Mouse (Mus musculus): ENCODE measurements around the gene Dcakd.
A peak's percentile ranks its signal among the peaks of the same experiment; 100 is the strongest.

Gene Dcakd

GRCm38 (mm10) chr11:103005254-103005981 is 22.7 kb downstream of the Dcakd start:
- no peak for DNase-seq

DNA sequence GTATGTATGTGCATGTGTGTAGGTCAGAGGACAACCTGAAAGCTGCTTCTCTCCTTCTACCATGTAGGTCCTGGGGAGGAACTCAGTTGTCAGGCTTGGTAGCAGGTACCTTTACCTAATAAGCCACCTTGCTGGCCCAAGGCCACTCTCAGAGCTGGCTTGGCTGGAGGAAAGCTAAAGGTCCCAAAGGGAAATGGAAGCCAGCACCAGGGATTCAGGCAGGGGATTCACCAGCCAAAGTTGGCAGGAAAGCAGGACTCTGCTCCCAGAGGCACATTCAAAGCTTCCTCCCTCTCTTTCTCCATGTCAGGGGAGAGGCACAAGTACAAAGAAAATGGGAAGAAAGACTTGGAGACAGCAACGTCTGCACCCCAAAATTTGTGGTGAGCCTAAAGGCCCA is 23.3 kb downstream of the Dcakd start:
- DNase-seq: no peak

GRCm38 (mm10) chr11:103003210-103003609 is 24.9 kb downstream of the Dcakd start:
- DNase-seq: no peak

DNA sequence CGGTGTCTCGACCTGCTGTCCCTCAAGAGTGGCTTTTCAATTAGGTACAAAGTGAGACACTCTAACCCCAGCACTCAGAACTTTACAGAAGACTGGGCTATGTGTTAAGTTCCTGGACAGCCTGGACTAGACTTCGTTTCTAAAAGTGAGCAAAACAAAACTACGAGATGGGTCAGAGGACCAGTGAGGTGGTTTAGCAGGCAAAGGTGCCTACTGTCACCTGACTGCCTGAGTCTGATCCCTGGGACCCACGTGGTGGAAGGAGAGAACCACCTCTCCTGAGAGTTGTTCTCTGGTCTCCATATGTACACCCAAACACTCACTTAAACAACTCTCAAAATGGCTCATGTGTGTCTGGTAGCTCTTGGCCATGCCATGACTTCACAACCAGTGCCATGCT is 27.1 kb downstream of the Dcakd start:
- no peak for DNase-seq

GRCm38 (mm10) chr11:103000111-103000510 is 28.0 kb downstream of the Dcakd start:
- no peak for DNase-seq

DNA sequence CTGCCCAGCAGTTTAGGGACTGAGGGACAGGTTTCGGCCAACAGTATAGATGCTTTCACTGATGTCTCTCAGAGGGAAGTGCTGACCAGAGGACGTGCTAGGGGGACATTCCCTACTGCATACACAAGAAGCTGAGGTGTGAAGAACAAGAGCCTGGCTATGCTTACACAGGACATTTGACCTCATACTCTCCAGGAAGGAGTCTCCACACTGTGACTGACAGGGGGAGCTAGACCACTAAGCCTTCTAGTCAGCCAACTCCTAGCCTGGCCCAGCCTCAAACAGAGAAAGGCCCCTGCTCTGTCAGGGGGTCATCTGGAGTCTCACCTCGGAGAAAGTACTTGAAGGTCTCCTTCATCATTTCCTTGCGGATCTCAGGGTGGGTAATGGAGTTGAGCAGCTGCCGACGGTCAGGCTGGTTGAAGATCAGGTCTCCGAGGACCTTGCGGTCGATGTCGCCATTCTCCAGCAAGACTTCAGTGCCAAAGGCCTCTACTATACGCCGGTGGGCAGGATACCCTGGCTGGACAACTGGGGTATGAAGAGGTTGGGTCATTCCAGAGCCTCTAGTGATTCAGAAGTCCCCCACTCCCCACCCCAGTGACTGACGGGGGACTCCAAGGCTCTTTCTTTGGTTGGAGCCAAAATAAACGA is 28.7 kb downstream of the Dcakd start:
- DNase-seq: no peak

- no peak for DNase-seq
Observed at GRCm38 (mm10) chr11:102998577-102999316, 29.4 kb downstream of the Dcakd start.

DNA sequence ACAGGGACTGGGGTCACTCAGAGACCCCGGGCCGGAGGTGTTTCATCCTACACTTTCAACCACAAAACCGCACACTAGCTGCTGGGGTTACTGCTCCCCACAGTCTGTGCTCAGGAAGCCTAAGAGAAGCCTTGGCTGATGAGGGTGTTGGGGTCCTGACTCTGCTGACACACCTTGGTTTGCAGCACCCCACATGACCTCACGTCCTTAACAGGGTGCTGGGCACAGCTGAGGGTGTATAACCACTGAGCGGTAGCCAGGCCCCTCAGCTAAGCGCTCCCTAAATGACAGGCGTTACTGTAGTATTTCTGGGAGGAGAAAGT is 29.9 kb downstream of the Dcakd start:
- no peak for DNase-seq

DNA sequence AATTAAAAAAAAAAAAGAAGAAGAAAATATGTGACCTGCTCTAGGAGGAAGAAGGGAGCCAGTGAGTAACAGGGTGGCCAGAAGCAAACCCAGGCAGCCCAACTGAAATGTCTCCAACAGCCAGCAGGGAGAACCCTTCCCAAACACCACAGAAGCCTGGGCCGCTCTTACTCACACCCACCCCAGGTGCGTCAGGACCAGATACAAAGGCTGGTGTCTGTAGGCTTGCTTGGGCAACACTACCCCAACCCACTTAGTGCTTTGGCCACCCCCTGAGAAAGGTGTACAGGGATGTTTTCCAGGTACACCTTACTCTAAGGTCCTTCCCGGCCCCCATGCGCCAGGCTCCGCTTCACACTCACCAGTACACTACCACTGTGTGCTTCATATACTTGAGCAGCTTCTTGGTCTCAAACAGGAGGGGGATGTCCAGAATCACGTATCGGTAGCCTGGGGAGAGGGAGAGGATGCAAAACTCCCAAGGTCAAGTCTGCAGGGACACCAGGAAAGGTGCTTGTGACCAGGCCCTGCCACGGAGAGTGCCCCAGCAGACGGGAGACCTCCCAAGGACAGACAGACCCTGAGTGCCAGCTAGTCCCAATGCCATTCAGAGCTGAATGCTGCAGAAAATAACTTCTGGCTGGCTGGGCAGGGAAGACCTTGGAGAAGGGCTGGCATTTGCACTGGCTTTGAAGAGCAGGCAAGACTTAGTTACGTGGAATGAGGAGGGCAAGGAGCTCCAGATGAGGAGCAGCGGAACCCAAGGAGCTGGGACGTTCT is 31.0 kb downstream of the Dcakd start:
- no peak for DNase-seq

DNA sequence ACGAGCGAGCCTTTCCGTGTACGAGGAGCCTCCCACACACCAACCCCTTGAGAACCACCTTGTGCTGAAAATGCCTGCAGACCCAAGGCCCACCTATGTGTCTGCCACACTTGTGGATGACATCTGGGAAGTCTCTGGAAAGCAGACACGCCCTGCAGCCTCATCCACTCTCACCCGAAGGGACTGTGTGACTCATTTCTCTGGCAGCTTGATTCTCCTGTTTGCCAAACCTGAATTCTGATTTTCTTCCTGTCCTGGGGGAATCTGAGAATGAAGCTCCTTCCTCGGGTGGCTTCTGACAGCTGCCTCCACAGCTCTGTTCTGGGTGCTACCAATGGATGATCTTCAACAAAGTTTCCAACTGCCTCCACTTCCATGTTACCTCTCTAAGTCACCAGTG is 31.7 kb downstream of the Dcakd start:
- DNase-seq: no peak

DNA sequence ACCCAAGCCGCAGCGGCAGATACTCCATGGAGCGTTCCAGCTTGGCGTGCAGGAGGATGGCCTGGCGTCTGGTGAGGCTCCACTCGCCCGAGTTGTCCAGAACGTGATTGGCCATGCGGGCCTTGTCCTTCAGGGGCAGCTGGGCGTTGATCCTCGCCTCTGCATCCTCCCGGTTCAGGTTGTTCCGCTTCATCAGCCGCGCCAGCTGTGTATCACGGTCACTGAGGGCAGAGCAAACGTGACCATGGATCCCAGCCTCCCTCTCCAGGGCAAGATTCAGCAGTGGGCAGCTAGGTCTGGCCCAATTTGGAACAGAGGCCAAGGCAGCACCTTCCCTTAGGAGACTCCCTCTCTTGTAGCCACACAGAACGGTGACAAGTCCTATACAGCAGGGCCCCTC is 33.2 kb downstream of the Dcakd start:
- no peak for DNase-seq

DNA sequence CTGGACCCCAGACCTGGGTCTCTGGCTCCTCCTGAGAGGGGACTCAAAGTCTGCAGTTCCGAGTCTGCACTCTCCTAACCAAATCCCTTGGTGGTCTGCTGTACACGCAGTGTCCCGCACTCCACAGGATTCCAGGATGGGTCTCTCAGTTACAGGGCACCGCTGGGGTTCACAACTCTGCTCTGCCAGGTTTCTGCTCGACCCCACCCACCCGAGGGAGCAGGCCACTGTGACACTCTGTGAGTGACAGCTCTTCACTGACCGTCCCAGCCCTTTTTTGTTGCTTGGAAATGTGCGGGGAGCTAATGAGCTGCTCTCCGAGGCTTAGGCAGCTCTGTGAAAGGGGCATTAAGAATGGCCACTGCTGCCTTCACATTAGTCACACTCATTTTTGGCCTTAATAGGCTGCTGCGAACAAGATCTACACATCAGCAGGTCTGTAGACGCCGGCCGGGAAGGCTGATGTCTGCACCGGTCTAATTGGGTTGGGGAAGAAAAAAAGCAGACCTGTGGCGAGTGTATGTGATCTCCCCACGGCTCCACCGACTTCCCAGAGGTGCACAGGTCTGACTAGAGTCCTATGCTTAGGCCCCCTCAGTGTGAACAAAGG is 34.6 kb downstream of the Dcakd start:
- DNase-seq: no peak

DNA sequence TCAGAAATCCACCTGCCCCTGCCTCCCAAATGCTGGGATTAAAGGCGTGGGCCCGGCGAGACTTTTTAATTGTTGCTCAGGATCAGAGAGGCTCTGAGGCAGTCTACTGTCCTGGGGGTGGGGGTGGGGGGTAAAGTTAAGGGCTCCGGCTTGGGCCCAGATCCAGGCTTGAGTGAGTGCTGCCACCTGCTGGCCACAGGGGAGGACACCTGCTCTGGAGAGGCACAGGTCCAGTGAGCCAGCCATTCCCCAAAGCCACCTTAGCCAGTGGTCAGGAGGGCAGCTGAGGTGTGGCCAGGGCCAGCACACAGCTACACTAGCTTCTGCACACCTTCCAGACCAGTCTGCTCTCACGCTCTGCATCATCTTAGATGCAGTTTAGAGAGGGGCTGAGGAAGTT is 35.2 kb downstream of the Dcakd start:
- DNase-seq: peak; percentile 72

- DNase-seq: no peak
Observed at GRCm38 (mm10) chr11:102991681-102992080, 36.5 kb downstream of the Dcakd start.

DNA sequence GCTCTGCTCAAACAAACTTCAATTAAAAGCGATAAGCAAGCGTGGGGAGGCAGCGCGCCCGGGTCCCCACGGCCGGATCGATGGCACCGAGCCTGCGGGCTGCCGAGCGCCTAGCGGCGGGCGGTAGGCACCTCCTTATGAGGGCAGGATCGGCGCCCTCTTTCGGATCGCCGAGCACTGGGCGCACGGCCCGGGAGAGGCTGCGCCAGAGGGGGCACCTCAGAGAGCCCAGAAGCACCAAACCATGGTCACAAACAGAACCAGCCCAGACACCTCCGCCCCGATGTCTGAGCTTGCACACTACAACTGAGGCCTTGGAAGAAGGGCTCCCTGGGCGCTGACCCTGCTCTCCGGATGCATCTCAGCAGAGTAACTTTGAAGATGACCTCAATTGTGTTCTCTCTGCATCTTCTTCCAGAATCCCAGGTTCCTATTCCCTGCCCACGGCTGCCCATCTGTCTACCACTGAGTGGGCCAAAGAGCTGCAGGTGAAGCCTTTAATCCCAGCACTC is 37.9 kb downstream of the Dcakd start:
- peak; percentile 82 for DNase-seq

- no peak for DNase-seq
Observed at GRCm38 (mm10) chr11:102989641-102990151, 38.4 kb downstream of the Dcakd start.

DNA sequence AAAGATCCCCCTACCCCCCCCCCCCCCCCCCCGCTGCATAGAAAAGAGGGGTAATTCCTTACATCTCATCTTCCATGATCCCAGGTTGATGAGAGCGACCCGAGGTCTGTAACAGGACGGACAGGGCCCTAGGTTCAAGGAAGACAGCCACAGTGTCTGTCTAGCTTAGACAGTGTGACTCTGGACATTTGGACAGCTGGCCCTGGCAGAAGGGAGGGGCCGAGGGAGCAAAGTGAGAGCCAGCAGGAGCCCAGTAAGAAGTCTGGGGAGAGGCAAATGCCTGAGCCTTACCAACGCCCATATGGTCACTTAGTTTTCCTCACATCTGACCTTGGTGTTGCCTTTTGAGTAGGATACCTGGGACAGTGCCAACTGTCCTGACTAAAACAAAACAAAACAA is 43.0 kb downstream of the Dcakd start:
- no peak for DNase-seq

DNA sequence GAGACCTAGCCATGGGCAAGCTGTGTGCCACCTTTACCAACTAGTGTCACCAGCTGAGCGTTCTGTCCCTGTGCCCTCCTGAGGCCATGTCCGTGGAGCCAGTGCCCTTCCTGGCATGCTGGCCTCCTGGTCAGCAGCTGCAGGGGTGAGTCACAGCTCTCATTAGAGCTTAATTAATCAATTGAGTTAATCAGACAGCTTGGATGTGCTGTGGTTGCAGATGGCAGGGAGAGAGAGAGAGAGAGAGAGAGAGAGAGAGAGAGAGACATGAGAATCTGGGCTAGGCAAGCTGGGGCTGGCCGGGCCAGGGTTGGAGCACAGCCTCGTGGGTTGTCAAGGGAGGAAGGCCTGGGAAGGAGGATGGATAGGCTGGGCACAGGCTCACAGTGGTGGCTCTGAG is 43.5 kb downstream of the Dcakd start:
- DNase-seq: no peak

DNA sequence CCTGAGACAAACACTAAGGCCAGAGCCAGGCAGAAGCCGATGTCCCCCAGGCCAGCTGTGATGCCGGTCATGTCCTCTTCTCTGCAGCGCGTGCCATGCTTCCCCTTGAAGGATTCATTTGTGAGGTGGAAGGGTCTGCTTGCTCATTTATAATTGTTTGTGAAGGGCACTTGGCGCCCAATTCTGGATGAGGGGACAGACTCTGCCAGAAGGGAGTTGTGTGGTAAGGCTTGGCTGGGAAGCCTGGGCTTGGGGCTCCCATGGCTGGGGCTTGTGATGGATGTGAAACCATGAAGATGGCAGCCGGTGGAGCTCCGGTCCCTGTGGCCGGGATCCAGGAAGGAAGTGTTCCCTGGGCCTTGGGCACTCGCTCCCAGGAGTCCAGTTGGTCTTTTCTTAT is 44.0 kb downstream of the Dcakd start:
- DNase-seq: no peak

GRCm38 (mm10) chr11:102981151-102981890 is 46.8 kb downstream of the Dcakd start:
- no peak for DNase-seq

DNA sequence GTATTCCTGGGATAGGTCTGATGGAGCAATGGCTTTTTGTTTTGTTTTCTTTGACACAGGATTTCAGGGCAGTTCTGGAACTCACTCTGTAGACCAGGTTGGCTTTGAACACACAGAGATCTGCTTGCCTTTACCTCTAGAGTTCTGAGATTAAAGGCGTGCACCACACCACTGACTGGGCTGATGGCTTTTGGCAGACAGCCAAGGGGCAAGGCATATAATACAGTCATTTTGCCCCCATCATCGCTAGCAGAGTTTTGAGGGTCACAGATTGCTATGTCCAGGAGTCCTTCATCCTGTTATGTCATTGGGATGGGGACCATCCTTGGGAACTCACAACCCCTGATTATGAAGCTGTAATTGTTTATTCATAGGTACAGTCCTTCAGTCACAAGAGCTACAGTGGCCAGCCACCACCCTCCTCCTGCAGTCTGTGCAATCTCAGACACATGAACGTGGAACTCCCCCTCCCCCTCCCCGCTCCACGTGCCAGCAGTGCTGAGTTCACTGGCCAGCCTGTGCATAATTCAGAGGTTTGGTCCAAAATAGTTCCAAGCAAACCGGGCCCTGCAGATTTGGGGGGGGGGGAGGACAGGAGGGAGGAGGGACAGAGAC is 50.0 kb downstream of the Dcakd start:
- DNase-seq: no peak
